Mouse (Mus musculus) left cerebral cortex, postnatal 14 days (tissue): Measurements from ENCODE around the gene Slc37a1. TPM values are rescaled to one million over a fixed set of nuclear protein-coding genes. Genes with fewer than 3 reads are reported as not detected.
"Not testable (repeated sequence)": the region's sequence is repeated elsewhere in the genome, so short reads cannot be mapped to it uniquely, and the experiment has no call there.

Experiments
- DNase-seq, 2 experiments: peaks; one replicate each; pipeline ENCODE4 v3.0.0; 2021 to 2022; ENCODE audit warnings: low spot score in 2 of 2, mixed read lengths in 1 of 2
- intact Hi-C: fragments of 180-260 bp; cut with DNase I; formaldehyde crosslinking; loops from one replicate; pipeline ENCODE4 v1.15.1; 2025
- total RNA-seq, 2 experiments: library from RNA; stranded (reverse); gene quantifications; 2 replicates each; pipeline ENCODE4 v1.2.3; 2021

The Slc37a1 gene
- total RNA-seq, 2 experiments from 2014 or later, result 4.7 to 6.6 TPM

- no peak for DNase-seq
- intact Hi-C loops, result loop anchor here (10.0 kb wide), 1 partner anchor 228 kb away; no protein-coding TSS in a partner anchor
Measured at GRCm38 (mm10) chr17:31266321-31266950, 20.2 kb upstream of the Slc37a1 start.

- intact Hi-C loops, result loop anchor here (10.0 kb wide), 1 partner anchor 228 kb away; no protein-coding TSS in a partner anchor
- no peak for DNase-seq
Measured at GRCm38 (mm10) chr17:31267138-31267537, 19.5 kb upstream of the Slc37a1 start.

GRCm38 (mm10) chr17:31267603-31268002 lies 19.0 kb upstream of the Slc37a1 start:
- no peak for DNase-seq
- intact Hi-C loops, result loop anchor here (10.0 kb wide), 1 partner anchor 227 kb away; no protein-coding TSS in a partner anchor

- intact Hi-C loops, result loop anchor here (10.0 kb wide), 1 partner anchor 227 kb away; no protein-coding TSS in a partner anchor
- no peak for DNase-seq
Measured at GRCm38 (mm10) chr17:31268016-31268415, 18.6 kb upstream of the Slc37a1 start.

- DNase-seq, result no peak
- intact Hi-C loops, result loop anchor here (10.0 kb wide), 1 partner anchor 225 kb away; no protein-coding TSS in a partner anchor
Measured at GRCm38 (mm10) chr17:31269761-31270160, 16.8 kb upstream of the Slc37a1 start.

- intact Hi-C loops, result no loop called here
- DNase-seq, result no peak
Measured at GRCm38 (mm10) chr17:31270246-31270645, 16.3 kb upstream of the Slc37a1 start.

- DNase-seq, intact Hi-C loops: not testable (repeated sequence)
Measured at GRCm38 (mm10) chr17:31270736-31271135, 15.9 kb upstream of the Slc37a1 start.

- DNase-seq, result no peak
- intact Hi-C loops, result no loop called here
Measured at GRCm38 (mm10) chr17:31271136-31271851, 15.3 kb upstream of the Slc37a1 start.

GRCm38 (mm10) chr17:31272416-31273165 lies 14.0 kb upstream of the Slc37a1 start:
- intact Hi-C loops, result no loop called here
- no peak for DNase-seq

GRCm38 (mm10) chr17:31273631-31274030 lies 13.0 kb upstream of the Slc37a1 start:
- intact Hi-C loops, result no loop called here

GRCm38 (mm10) chr17:31275181-31275580 lies 11.4 kb upstream of the Slc37a1 start:
- intact Hi-C loops, result no loop called here
- DNase-seq, result no peak

More at GRCm38 (mm10) chr17:31273631-31274030, 13.0 kb upstream of the Slc37a1 start:
- DNase-seq, result no peak

- DNase-seq, result peak; percentile 52 to 72
- intact Hi-C loops, result no loop called here
Measured at GRCm38 (mm10) chr17:31276207-31276921, 10.2 kb upstream of the Slc37a1 start.

- peak; percentile 100 for DNase-seq
- intact Hi-C loops, result no loop called here
Measured at GRCm38 (mm10) chr17:31276922-31277918, 9.4 kb upstream of the Slc37a1 start, which contains the start of gene Rsph1. Rsph1 (minus strand) TSS chr17:31277383.

- intact Hi-C loops, result no loop called here
- DNase-seq, result no peak
Measured at GRCm38 (mm10) chr17:31277931-31278330, 8.7 kb upstream of the Slc37a1 start.

GRCm38 (mm10) chr17:31279541-31279940 lies 7.1 kb upstream of the Slc37a1 start:
- intact Hi-C loops, result no loop called here
- no peak for DNase-seq

- intact Hi-C loops, result loop anchor here (2.0 kb wide), 1 partner anchor 269 kb away; no protein-coding TSS in a partner anchor
- DNase-seq, result no peak
Measured at GRCm38 (mm10) chr17:31280269-31280668, 6.3 kb upstream of the Slc37a1 start.

- DNase-seq, result peak in 1 of 2 experiments; percentile 72
- intact Hi-C loops, result loop anchor here (2.0 kb wide), 1 partner anchor 271 kb away; no protein-coding TSS in a partner anchor
Measured at GRCm38 (mm10) chr17:31281830-31282686, 4.5 kb upstream of the Slc37a1 start.
